In genomic region chr19:20240471-20240870, GRCm38 (mm10) we compare ENCODE assay signal across 16 mouse cellular contexts.
DNase-seq lines count a peak whose midpoint lies in the region; ATAC-seq and TF ChIP-seq lines count a peak whose summit lies in the region.
"Had no signal": no experiment of that assay in that cellular context is flagged by ENCODE, and none has a peak within 500 bp of the region (broad histone marks: within the 10 kb centered on the region; RNA-seq: fewer than 3 reads in every experiment).

No protein-coding gene starts in this region.

- TF ChIP-seq CTCF in hindbrain, postnatal 0 days (IDR thresholded peaks at IDR 0.05; ENCODE audit: low read depth): peak; percentile 48
- TF ChIP-seq CTCF in stomach, postnatal 0 days (IDR thresholded peaks at IDR 0.05; ENCODE audit: low read depth): peak; percentile 31

- H3K27me3 ChIP-seq in hindbrain, postnatal 0 days (ENCODE audit: insufficient read depth, low read length): no peaks in the 10 kb centered on the region
- H3K27me3 ChIP-seq in hindbrain, embryonic 11.5 days (ENCODE audit: control insufficient read depth, insufficient read depth, low read length): no peaks in the 10 kb centered on the region
- H3K27me3 ChIP-seq in midbrain, embryonic 13.5 days: no peaks in the 10 kb centered on the region
- H3K27me3 ChIP-seq in midbrain, embryonic 16.5 days (ENCODE audit: control insufficient read depth, insufficient read depth, low read depth, low read length): no peaks in the 10 kb centered on the region
- no peaks in the 10 kb centered on the region for H3K27me3 ChIP-seq in stomach, postnatal 0 days (ENCODE audit: control insufficient read depth, insufficient read depth, low read length)
- H3K27me3 ChIP-seq: embryonic facial prominence, embryonic 15.5 days; forebrain, embryonic 12.5 days; hindbrain, embryonic 12.5 days; limb, embryonic 12.5 days had no signal

- H3K27ac ChIP-seq in hindbrain, postnatal 0 days: no peak overlapping the region
- H3K27ac ChIP-seq in hindbrain, embryonic 11.5 days (ENCODE audit: low read depth, low read length): no peak overlapping the region
- no peak overlapping the region for H3K27ac ChIP-seq in midbrain, embryonic 13.5 days
- no peak overlapping the region for H3K27ac ChIP-seq in midbrain, embryonic 16.5 days (ENCODE audit: low read length)
- H3K27ac ChIP-seq in stomach, postnatal 0 days (replicated peaks): no peak overlapping the region
- H3K27ac ChIP-seq: embryonic facial prominence, embryonic 15.5 days; forebrain, embryonic 12.5 days; heart, adult 2 months; hindbrain, embryonic 12.5 days; limb, embryonic 12.5 days; liver, embryonic 14.5 days had no signal

- no peaks in the 10 kb centered on the region for H3K4me1 ChIP-seq in hindbrain, postnatal 0 days (ENCODE audit: insufficient read depth, low read length)
- no peaks in the 10 kb centered on the region for H3K4me1 ChIP-seq in hindbrain, embryonic 11.5 days (replicated peaks; ENCODE audit: control insufficient read depth, insufficient read depth, low read length)
- H3K4me1 ChIP-seq in midbrain, embryonic 13.5 days (replicated peaks): no peaks in the 10 kb centered on the region; the same call in 1 of the 2 replicates
- no peaks in the 10 kb centered on the region for H3K4me1 ChIP-seq in midbrain, embryonic 16.5 days (ENCODE audit: control insufficient read depth, insufficient read depth, low read length)
- no peaks in the 10 kb centered on the region for H3K4me1 ChIP-seq in stomach, postnatal 0 days (replicated peaks; ENCODE audit: control insufficient read depth, insufficient read depth)
- H3K4me1 ChIP-seq: embryonic facial prominence, embryonic 15.5 days; forebrain, embryonic 12.5 days; hindbrain, embryonic 12.5 days had no signal

- no peak overlapping the region for H3K4me2 ChIP-seq in hindbrain, postnatal 0 days (ENCODE audit: low read depth, low read length)
- H3K4me2 ChIP-seq in hindbrain, embryonic 11.5 days (replicated peaks; ENCODE audit: low read depth, low read length): no peak overlapping the region
- H3K4me2 ChIP-seq in midbrain, embryonic 13.5 days (replicated peaks): no peak overlapping the region
- no peak overlapping the region for H3K4me2 ChIP-seq in midbrain, embryonic 16.5 days (ENCODE audit: low read length)
- H3K4me2 ChIP-seq in stomach, postnatal 0 days (replicated peaks; ENCODE audit: low read depth): no peak overlapping the region
- H3K4me2 ChIP-seq: embryonic facial prominence, embryonic 15.5 days; forebrain, embryonic 12.5 days; hindbrain, embryonic 12.5 days; limb, embryonic 12.5 days had no signal

- WGBS in hindbrain, postnatal 0 days: 41% methylated on average over 1 of the region's 1 CpGs
- WGBS in hindbrain, embryonic 11.5 days: 40% methylated on average over 1 of the region's 1 CpGs
- 54% methylated on average over 1 of the region's 1 CpGs for WGBS in midbrain, embryonic 13.5 days
- WGBS in midbrain, embryonic 16.5 days: 38% methylated on average over 1 of the region's 1 CpGs
- WGBS in stomach, postnatal 0 days: 37% methylated on average over 1 of the region's 1 CpGs

- DNase-seq in hindbrain, postnatal 0 days (ENCODE audit: low spot score): peak; percentile 42
- no peak for DNase-seq in hindbrain, embryonic 11.5 days (ENCODE audit: low spot score)
- peak; percentile 5 for DNase-seq in embryo, embryonic 10 days (ENCODE audit: low spot score)
- DNase-seq in stomach, postnatal 0 days (ENCODE audit: low spot score): no peak
- no peak for DNase-seq in thymus, postnatal 36 days
- DNase-seq: cerebellum, postnatal 25 days; heart, adult 2 months; lung, postnatal 10 days had no signal

- no peak for TF ChIP-seq EP300 in stomach, postnatal 0 days (optimal IDR thresholded peaks at IDR 0.05)

- no peaks in the 10 kb centered on the region for H3K9me3 ChIP-seq in hindbrain, postnatal 0 days (ENCODE audit: low read length)
- no peaks in the 10 kb centered on the region for H3K9me3 ChIP-seq in hindbrain, embryonic 11.5 days (ENCODE audit: control insufficient read depth, low read length)
- no peaks in the 10 kb centered on the region for H3K9me3 ChIP-seq in midbrain, embryonic 13.5 days
- H3K9me3 ChIP-seq in midbrain, embryonic 16.5 days (replicated peaks; ENCODE audit: control insufficient read depth, low read length, poor library complexity, severe bottlenecking): no peaks in the 10 kb centered on the region
- H3K9me3 ChIP-seq in stomach, postnatal 0 days (ENCODE audit: control insufficient read depth, low read length): no peaks in the 10 kb centered on the region
- H3K9me3 ChIP-seq: embryonic facial prominence, embryonic 15.5 days; forebrain, embryonic 12.5 days; hindbrain, embryonic 12.5 days; limb, embryonic 12.5 days had no signal

- H3K4me3 ChIP-seq in hindbrain, postnatal 0 days (ENCODE audit: low read length): no peak overlapping the region
- H3K4me3 ChIP-seq in hindbrain, embryonic 11.5 days (ENCODE audit: low read depth, low read length): no peak overlapping the region
- H3K4me3 ChIP-seq in midbrain, embryonic 13.5 days (replicated peaks): no peak overlapping the region
- H3K4me3 ChIP-seq in midbrain, embryonic 16.5 days (ENCODE audit: low read depth, low read length): no peak overlapping the region
- H3K4me3 ChIP-seq in stomach, postnatal 0 days (ENCODE audit: low read depth, low read length): no peak overlapping the region
- H3K4me3 ChIP-seq: embryonic facial prominence, embryonic 15.5 days; forebrain, embryonic 12.5 days; heart, adult 2 months; hindbrain, embryonic 12.5 days; limb, embryonic 12.5 days had no signal

- no peak overlapping the region for H3K9ac ChIP-seq in hindbrain, postnatal 0 days (replicated peaks; ENCODE audit: low read length)
- H3K9ac ChIP-seq in hindbrain, embryonic 11.5 days (ENCODE audit: low read depth, low read length): no peak overlapping the region
- H3K9ac ChIP-seq in midbrain, embryonic 13.5 days (replicated peaks): no peak overlapping the region
- H3K9ac ChIP-seq in midbrain, embryonic 16.5 days (ENCODE audit: low read depth, low read length): no peak overlapping the region
- H3K9ac ChIP-seq in stomach, postnatal 0 days (ENCODE audit: low read length): no peak overlapping the region
- H3K9ac ChIP-seq: embryonic facial prominence, embryonic 15.5 days; forebrain, embryonic 12.5 days; hindbrain, embryonic 12.5 days; limb, embryonic 12.5 days; liver, embryonic 14.5 days had no signal

- ATAC-seq in hindbrain, postnatal 0 days: no peak
- no peak for ATAC-seq in hindbrain, embryonic 11.5 days (ENCODE audit: low FRiP score)
- ATAC-seq in midbrain, embryonic 13.5 days: 0 out of 2 replicates have a peak, but pooled peaks have one; percentile 34
- ATAC-seq in midbrain, embryonic 16.5 days: no peak; the same call in 1 of the 2 replicates
- no peak for ATAC-seq in stomach, postnatal 0 days (ENCODE audit: low FRiP score, low TSS enrichment)

- no peaks in the 10 kb centered on the region for H3K36me3 ChIP-seq in hindbrain, postnatal 0 days (ENCODE audit: insufficient read depth, low read length)
- H3K36me3 ChIP-seq in hindbrain, embryonic 11.5 days (ENCODE audit: control insufficient read depth, insufficient read depth, low read length): no peaks in the 10 kb centered on the region
- H3K36me3 ChIP-seq in midbrain, embryonic 13.5 days: no peaks in the 10 kb centered on the region
- no peaks in the 10 kb centered on the region for H3K36me3 ChIP-seq in midbrain, embryonic 16.5 days (ENCODE audit: control insufficient read depth, insufficient read depth, low read length)
- no peaks in the 10 kb centered on the region for H3K36me3 ChIP-seq in stomach, postnatal 0 days (ENCODE audit: control insufficient read depth, insufficient read depth, low read length)
- H3K36me3 ChIP-seq: embryonic facial prominence, embryonic 15.5 days; forebrain, embryonic 12.5 days; G1E; hindbrain, embryonic 12.5 days; limb, embryonic 12.5 days had no signal

Comparison
In these comparisons a context has a peak if more than half of its experiments do, and no peak if none do; other contexts are left out.
1. DNase-seq: peak in hindbrain, postnatal 0 days (single experiment) and embryo, embryonic 10 days (single experiment); none in hindbrain, embryonic 11.5 days (single experiment), stomach, postnatal 0 days (single experiment) and thymus, postnatal 36 days (0 of 2).